Mouse (Mus musculus) heart, postnatal 14 days (tissue): ENCODE measurements around the gene Lrrc8c. TPM values are rescaled to one million over a fixed set of nuclear protein-coding genes. Genes with fewer than 3 reads are reported as not detected.

ENCODE experiments used
- DNase-seq, 2 experiments: peaks; one replicate each; pipeline ENCODE4 v3.0.0; 2021 to 2022
- intact Hi-C: fragments of 180-260 bp; cut with DNase I; formaldehyde crosslinking; loops from one replicate; pipeline ENCODE4 v1.15.1; 2025
- long read RNA-seq, 2 experiments: library from polyadenylated mRNA; stranded (forward); transcript quantifications; one replicate each; pipeline ENCODE4 v2.0.0; 2021
- total RNA-seq, 2 experiments: library from RNA; stranded (reverse); gene quantifications; 2 replicates each; pipeline ENCODE4 v1.2.3; 2021

Lrrc8c gene
- 10 to 100 TPM; 45.8 to 51.7 TPM for total RNA-seq
- long read RNA-seq, experiment 1, full-length matches to known transcripts, result 22 of 33 reads
- long read RNA-seq, experiment 1, partial matches to known transcripts, result 1 of 33 reads
- long read RNA-seq, experiment 1, other reads (novel, unspliced or antisense), result 10 of 33 reads
- long read RNA-seq, experiment 2, full-length matches to known transcripts, result 21 of 28 reads
- long read RNA-seq, experiment 2, partial matches to known transcripts, result 0 of 28 reads
- long read RNA-seq, experiment 2, other reads (novel, unspliced or antisense), result 7 of 28 reads

DNA sequence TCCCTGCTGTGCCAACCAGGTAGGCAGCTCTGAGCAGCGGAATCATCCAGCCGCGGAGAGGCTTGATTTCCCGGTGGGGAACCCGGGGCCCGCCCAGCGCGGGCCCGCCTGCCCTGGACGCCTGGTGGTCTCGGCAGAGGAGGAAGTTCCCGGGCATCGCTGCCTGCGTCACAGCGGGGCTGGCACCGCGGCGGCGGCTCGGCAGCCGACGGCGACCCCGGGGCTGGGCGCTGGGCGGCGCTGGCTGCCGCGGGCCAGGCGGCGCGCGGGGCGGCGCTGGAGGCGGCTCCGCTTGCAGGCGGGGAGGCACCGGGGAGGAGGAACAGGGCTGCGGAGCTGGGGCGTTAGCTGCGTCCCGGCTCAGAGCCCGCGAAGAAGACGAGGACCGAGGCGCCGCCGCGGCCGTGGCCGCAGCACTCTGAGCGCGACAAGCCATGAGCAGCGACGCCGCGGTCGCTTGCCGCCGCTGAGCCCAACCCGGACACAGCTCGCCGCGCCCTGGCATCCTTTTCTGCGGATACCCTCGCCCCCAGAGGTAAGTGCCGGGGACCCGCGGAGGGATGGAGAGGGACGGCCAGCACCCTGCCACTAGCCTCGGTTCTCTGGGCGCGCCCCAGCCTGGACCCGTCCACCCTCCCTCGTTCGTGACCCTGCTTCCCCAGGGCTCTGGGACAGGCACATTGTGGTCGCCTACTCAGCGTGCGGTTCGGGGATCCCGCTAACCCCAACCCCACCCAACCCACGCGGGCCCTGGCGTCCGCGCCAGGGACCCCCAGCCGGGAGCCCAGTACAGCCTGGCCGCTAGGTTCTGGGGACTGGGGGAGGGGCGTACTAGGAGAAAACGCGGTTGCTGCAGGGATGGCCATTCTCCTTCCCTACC, at the start of gene Lrrc8c:
Gene Lrrc8c, plus strand, starts transcription at position 293 of the 880 bp plus-strand sequence.
- intact Hi-C loops, result loop anchor here (1.0 to 5.0 kb wide), 3 partner anchors 112 to 353 kb away; no protein-coding TSS in a partner anchor
- peak; percentile 90 to 93 for DNase-seq

DNA sequence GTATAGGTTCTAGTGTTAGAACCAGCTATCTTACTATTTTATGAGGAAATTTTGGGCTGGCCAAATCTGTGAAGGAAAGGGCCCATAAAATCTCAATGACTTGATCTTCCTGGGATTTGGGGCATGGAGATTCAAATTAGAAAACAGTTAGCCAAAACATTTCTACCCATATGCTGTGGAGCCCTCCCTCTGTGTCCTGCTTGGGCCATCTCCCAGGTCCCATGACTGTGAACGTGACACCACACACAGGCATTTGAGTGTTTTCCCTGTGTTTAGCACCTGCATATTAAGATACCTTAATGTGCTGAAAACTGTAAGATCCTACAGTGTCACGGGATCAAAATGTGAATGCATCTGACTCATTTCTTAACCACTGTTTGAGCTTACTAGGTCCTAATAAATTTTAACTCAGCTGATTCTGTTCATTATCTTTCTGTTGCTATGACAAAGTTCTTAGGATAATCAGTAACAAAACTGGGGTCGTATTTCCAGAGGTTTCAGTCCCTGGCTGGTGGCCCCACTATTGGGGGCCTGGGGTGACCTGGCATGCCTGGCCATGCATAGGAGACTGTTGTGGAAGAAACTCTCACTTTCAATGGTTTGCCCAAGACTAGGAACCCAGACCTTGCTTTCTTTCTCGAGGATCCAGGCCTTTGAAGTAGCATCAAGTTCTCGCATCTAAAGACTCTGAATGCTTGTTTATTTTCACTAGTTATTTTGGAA, 46.0 kb upstream of the Lrrc8c start:
- DNase-seq, result no peak
- intact Hi-C loops, result no loop called here

DNA sequence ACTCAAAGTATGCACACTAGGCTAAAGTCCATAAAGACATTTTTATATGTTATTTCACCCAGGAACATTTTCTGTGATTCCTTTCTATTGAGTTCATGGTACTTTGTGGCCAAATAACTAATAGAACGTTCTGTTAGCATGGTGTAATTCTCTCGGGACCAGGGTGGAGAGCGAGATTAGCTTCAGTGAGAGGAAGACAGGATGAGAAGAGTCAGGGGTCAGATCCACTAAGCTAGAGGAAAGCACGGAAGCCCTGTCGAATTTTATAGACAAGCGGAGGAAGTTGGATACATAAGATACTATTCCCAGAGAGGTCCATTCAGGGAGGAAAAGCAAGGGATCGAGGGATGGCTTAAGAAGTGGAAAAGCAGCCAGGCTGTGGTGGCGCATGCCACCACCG, 41.7 kb upstream of the Lrrc8c start:
- intact Hi-C loops, result no loop called here
- DNase-seq, result no peak

- intact Hi-C loops, result no loop called here
- no peak for DNase-seq
These were observed 39.5 kb upstream of the Lrrc8c start for GRCm38 (mm10) chr5:105479673-105480072.

DNA sequence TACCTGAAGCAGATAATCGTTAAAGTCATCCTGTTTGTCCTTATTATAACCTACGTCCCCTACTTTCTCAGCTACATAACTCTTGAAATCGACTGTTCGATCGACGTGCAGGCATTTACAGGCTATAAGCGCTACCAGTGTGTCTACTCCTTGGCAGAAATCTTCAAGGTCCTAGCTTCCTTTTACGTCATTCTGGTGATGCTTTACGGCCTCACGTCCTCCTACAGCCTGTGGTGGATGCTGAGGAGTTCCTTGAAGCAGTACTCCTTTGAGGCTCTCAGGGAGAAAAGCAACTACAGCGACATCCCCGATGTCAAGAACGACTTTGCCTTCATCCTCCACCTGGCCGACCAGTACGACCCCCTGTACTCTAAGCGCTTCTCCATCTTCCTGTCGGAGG, 38.6 kb upstream of the Lrrc8c start:
- no peak for DNase-seq
- intact Hi-C loops, result no loop called here

DNA sequence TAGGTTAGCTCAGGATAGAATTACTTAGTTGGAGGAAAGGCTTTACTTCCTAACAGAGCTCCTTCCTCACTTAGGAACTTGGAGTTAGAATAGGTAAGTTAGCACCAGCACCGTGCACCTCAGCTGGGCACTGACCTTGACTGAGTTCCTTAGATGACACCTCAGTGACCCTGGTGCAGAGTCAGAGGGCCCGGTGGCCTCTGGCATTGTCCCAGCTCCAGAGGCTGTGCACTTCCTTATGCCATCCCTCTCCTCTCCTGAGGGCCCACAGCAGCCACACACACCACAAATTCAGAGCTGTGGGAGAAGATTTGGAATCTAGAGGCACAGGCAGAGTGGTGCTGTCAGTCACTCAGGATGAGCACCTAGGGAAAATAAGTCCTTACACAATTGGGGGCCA, 35.6 kb upstream of the Lrrc8c start:
- intact Hi-C loops, result no loop called here
- no peak for DNase-seq

GRCm38 (mm10) chr5:105484247-105484646, 34.9 kb upstream of the Lrrc8c start:
- no peak for DNase-seq
- intact Hi-C loops, result no loop called here

GRCm38 (mm10) chr5:105484891-105485290, 34.3 kb upstream of the Lrrc8c start:
- intact Hi-C loops, result no loop called here
- no peak for DNase-seq

- no peak for DNase-seq
- intact Hi-C loops, result no loop called here
These were observed 29.0 kb upstream of the Lrrc8c start for GRCm38 (mm10) chr5:105490211-105490610.

- intact Hi-C loops, result no loop called here
- peak in 1 of 2 experiments; percentile 23 for DNase-seq
These were observed 27.8 kb upstream of the Lrrc8c start for GRCm38 (mm10) chr5:105491389-105491788.

DNA sequence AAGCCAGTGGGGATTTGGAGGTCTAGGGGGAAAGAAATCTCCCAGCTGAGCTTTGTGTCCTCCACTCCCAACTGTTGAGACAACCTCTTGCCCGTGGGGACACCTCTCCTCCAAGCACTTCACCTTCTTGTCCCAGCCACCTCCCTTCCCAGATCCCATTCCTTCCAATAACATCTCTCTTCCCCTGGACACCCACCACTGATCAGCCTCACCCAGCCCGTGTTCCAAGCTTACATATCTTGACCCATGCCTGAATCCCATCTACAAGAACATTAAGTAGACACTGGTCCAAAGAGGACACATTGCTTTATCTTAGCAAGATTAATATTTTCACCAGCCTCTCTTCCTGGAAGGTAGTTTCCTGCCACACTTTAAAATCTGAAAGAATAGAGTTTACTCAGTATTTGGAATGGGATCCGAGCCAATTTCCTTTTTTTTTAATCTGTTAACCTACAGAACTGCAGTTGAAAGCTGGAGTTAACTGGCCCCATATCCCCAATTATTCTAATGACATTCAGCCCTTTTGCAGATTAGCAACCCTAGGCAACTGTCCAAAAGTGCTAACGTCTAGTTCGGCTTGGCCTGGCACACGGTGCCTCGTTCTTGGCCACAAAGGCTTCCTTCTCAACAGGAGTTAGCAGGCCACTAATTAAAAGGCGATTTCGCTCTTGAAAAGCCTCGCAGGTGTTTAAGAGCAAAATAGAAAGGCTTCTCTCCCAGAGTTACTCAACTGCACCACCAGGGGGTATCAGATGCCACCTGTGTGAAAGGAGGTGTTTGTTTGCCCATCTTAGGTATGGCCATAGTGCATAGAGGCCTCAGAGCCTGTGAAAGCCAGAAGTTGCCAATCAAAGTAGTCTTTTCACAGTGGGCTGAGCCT, 26.6 kb upstream of the Lrrc8c start:
- DNase-seq, result peak in 1 of 2 experiments; percentile 32
- intact Hi-C loops, result loop anchor here (2.0 kb wide), 2 partner anchors 88 to 162 kb away; no protein-coding TSS in a partner anchor

- intact Hi-C loops, result loop anchor here (2.0 kb wide), 2 partner anchors 89 to 161 kb away; no protein-coding TSS in a partner anchor
- DNase-seq, result no peak
These were observed 25.8 kb upstream of the Lrrc8c start for GRCm38 (mm10) chr5:105493377-105493776.

DNA sequence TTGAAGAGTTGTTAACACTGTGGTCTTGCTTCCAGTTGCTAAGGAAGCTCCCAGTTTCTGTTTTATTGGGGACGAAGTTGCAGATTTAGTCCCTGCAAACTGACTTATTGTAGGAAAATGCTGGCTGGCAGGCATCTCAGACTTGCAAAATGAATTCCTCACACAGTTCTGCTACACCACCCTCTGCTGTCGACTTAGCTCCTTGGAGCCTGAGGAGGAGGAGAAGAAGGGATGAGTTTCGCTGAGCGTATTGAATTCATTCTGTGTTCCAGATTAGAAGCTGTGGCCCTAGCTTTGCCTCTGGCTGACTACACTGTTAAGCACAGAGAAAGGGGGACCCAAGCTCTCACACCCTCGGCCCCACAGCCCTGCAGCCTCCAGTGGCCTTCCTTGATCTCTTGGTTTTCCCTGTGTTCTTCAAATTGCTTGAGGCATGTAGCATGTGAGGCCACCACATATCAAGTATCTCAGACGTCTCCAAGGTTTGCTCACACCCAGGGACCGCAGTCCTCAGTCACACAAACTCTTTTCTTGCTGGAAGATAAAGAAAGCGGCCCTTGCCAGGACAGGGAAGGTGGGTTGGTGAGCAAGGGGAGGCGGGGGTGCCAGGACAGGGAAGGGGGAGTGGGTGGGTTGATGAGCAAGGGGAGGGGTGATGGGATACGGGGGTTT, 24.8 kb upstream of the Lrrc8c start:
- intact Hi-C loops, result no loop called here
- DNase-seq, result no peak

DNA sequence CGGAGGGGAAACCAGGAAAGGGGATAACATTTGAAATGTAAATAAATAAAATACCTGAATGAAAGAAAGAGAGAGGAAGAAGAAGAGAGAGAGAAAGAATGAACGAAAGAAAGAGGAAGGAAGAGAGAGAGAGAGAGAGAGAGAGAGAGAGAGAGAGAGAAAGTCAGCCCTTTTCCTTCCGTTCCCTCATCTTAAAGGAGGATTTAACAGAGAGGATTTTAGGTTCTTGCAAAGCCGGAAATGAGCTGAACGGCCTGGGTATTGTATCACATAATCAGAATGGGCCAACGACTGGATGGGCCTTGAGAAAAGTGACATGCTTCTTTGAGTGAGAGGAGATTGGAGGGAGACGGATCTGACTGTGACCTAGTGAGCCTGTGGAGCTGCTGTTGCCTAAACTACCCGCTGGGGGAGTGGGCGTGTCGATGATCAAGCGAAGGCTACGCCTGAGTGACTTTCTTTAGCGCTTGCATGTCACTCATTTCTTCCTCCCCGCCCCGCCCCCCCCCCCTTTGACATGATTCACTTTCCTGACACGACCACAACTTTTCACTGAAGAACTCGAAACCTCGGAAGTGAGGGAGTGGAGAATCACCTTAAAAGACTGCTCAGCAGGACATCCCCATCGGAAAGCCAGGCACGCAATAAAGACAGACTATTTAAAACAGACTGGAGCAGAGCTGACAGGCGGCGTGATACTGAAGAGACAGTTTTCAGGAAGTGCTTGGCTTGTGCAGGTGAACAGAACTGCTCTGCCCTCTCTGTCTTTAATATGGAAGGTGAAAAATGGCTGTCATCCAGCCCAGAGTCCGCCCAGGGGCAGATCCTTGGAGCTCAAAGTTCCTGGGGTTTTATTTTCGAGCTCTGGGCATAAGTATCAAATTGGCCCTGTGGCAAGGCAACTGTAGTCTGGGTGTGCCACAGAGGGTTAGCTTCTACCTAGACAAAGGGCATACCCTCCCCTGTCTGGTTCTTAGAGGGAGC, 24.0 kb upstream of the Lrrc8c start:
- intact Hi-C loops, result loop anchor here (5.0 kb wide), 1 partner anchor 377 kb away; no protein-coding TSS in a partner anchor
- peak; percentile 79 to 84 for DNase-seq

DNA sequence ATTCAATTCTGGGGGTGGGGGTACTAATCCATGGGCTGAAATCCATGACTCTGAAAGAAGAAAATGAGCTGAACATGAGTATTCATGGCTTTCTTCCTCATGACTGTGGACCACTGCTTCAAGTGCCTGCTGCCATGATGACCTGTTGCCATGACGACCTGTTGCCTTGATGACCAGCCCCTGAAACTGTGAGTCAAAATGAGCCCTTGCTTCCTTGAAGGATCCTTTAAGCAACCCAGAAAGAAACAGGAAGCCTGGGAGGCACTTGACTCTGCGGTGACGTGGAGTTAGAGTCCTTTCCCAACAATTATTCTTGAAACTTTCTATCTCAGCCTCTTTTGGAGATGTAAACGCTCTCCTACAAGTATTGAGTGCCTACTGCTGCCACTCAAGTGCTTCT, 23.1 kb upstream of the Lrrc8c start:
- intact Hi-C loops, result loop anchor here (5.0 kb wide), 1 partner anchor 376 kb away; no protein-coding TSS in a partner anchor
- no peak for DNase-seq

- intact Hi-C loops, result loop anchor here (5.0 kb wide), 1 partner anchor 376 kb away; no protein-coding TSS in a partner anchor
- DNase-seq, result no peak
These were observed 22.6 kb upstream of the Lrrc8c start for GRCm38 (mm10) chr5:105496586-105496985.

- intact Hi-C loops, result loop anchor here (5.0 kb wide), 1 partner anchor 374 kb away; no protein-coding TSS in a partner anchor
- peak in 1 of 2 experiments; percentile 25 for DNase-seq
These were observed 20.7 kb upstream of the Lrrc8c start for GRCm38 (mm10) chr5:105498429-105499000.
